Mouse (Mus musculus): Measurements from ENCODE around the gene Nos1ap.

DNA sequence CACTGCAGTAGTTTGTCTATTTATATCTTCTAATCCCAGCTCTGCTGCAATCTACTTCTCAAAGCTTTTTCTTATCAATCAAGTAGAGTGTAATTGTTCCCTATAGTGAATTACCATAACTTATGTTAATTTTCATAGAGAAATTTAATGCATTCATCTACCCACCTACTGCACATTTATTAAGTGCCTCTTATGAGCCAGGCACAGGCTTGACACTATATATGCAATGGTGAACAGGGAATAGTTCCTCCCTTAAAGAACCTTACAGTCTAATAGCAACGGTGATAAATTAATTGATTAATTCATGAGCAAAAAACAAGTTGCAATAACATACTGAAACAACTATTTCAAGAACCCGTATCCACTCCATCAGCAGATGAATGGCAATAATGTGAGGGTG lies 215.9 kb downstream of the Nos1ap start:
- TF ChIP-seq CTCF (IDR thresholded peaks at IDR 0.05; ENCODE audit: low read depth): no peak
- TF ChIP-seq EP300 (IDR thresholded peaks at IDR 0.05; ENCODE audit: low read depth): no peak

Data from liver, postnatal 0 days (tissue).